Mouse (Mus musculus): ENCODE measurements around the gene Macrod2. TPM values are rescaled to one million over a fixed set of nuclear protein-coding genes. Genes with fewer than 3 reads are reported as not detected.

Gene Macrod2
- polyA plus RNA-seq (2017; shearing (Covaris generic)): not detected

GRCm38 (mm10) chr2:140395179-140395578 is at the start of gene Macrod2:
Gene Macrod2, plus strand, starts transcription at chr2:140395309.
- ATAC-seq: peak; percentile 91

- ATAC-seq: no peak
These were observed 35.2 kb upstream of the Macrod2 start for GRCm38 (mm10) chr2:140359905-140360304.

- ATAC-seq: no peak
These were observed 30.3 kb upstream of the Macrod2 start for GRCm38 (mm10) chr2:140364804-140365203.

- no peak for ATAC-seq
These were observed 5.6 kb upstream of the Macrod2 start, which contains the start of gene Sel1l2 for GRCm38 (mm10) chr2:140389525-140389924. Gene Sel1l2, minus strand, starts transcription at chr2:140389706.

- ATAC-seq: no peak
These were observed 679 bp downstream of the Macrod2 start for GRCm38 (mm10) chr2:140395744-140396231.

GRCm38 (mm10) chr2:140425844-140426243 is 30.7 kb downstream of the Macrod2 start:
- ATAC-seq: no peak

GRCm38 (mm10) chr2:140427283-140427682 is 32.2 kb downstream of the Macrod2 start:
- no peak for ATAC-seq

GRCm38 (mm10) chr2:140439081-140439480 is 44.0 kb downstream of the Macrod2 start:
- no peak for ATAC-seq

- ATAC-seq: no peak
These were observed 53.5 kb downstream of the Macrod2 start for GRCm38 (mm10) chr2:140448636-140449035.

- ATAC-seq: no peak
These were observed 80.7 kb downstream of the Macrod2 start for GRCm38 (mm10) chr2:140475770-140476169.

- ATAC-seq: no peak
These were observed 81.8 kb downstream of the Macrod2 start for GRCm38 (mm10) chr2:140476891-140477290.

- ATAC-seq: no peak
These were observed 87.5 kb downstream of the Macrod2 start for GRCm38 (mm10) chr2:140482604-140483003.

- no peak for ATAC-seq
These were observed 102.6 kb downstream of the Macrod2 start for GRCm38 (mm10) chr2:140497688-140498087.

- no peak for ATAC-seq
These were observed 105.8 kb downstream of the Macrod2 start for GRCm38 (mm10) chr2:140500951-140501350.

GRCm38 (mm10) chr2:140521472-140521871 is 126.4 kb downstream of the Macrod2 start:
- ATAC-seq: no peak

GRCm38 (mm10) chr2:140530214-140530613 is 135.1 kb downstream of the Macrod2 start:
- ATAC-seq: no peak

GRCm38 (mm10) chr2:140532024-140532423 is 136.9 kb downstream of the Macrod2 start:
- ATAC-seq: no peak

GRCm38 (mm10) chr2:140532859-140533519 is 137.9 kb downstream of the Macrod2 start:
- no peak for ATAC-seq

GRCm38 (mm10) chr2:140533621-140534020 is 138.5 kb downstream of the Macrod2 start:
- no peak for ATAC-seq

- no peak for ATAC-seq
These were observed 139.5 kb downstream of the Macrod2 start for GRCm38 (mm10) chr2:140534583-140534982.

- no peak for ATAC-seq
These were observed 140.9 kb downstream of the Macrod2 start for GRCm38 (mm10) chr2:140535832-140536571.

GRCm38 (mm10) chr2:140549286-140549685 is 154.2 kb downstream of the Macrod2 start:
- no peak for ATAC-seq

GRCm38 (mm10) chr2:140561426-140561825 is 166.3 kb downstream of the Macrod2 start:
- no peak for ATAC-seq

- no peak for ATAC-seq
These were observed 175.8 kb downstream of the Macrod2 start for GRCm38 (mm10) chr2:140570874-140571273.

All from CD4-positive, CD25-positive, alpha-beta regulatory T cell, adult 4 months (primary cell).